Mouse (Mus musculus) brain, embryonic 14.5 days (tissue): ENCODE results near the gene Rnls. TPM values are rescaled to one million over a fixed set of nuclear protein-coding genes. Genes with fewer than 3 reads are reported as not detected.

Experiments
- DNase-seq: peaks from one replicate; pipeline ENCODE4 v3.0.0-alpha.2; 2011; ENCODE audit warnings: low read depth
- CTCF ChIP-seq: fragments of 200-500 bp; IDR thresholded peaks from 2 replicates; pipeline ENCODE4 v1.5.1; 2012; ENCODE audit warnings: inconsistent platforms, mild to moderate bottlenecking, moderate library complexity, borderline replicate concordance; ENCODE audit not compliant: insufficient read depth, insufficient read length; ENCODE audit errors: extremely low read depth
- POLR2A ChIP-seq: fragments of 200-500 bp; IDR thresholded peaks from 2 replicates; pipeline ENCODE4 v1.6.1; 2012; ENCODE audit warnings: mild to moderate bottlenecking, inconsistent platforms, borderline replicate concordance; ENCODE audit not compliant: poor library complexity, insufficient read depth, insufficient read length, severe bottlenecking; ENCODE audit errors: extremely low read depth
- polyA plus RNA-seq: library from polyadenylated mRNA; depleted of rRNA; stranded (reverse); fragments of >200 nt; gene quantifications from 2 replicates; pipeline ENCODE4 v1.2.3, GENCODE M21; 2012

Gene Rnls
- polyA plus RNA-seq, 1 experiment = 2.5 TPM

DNA sequence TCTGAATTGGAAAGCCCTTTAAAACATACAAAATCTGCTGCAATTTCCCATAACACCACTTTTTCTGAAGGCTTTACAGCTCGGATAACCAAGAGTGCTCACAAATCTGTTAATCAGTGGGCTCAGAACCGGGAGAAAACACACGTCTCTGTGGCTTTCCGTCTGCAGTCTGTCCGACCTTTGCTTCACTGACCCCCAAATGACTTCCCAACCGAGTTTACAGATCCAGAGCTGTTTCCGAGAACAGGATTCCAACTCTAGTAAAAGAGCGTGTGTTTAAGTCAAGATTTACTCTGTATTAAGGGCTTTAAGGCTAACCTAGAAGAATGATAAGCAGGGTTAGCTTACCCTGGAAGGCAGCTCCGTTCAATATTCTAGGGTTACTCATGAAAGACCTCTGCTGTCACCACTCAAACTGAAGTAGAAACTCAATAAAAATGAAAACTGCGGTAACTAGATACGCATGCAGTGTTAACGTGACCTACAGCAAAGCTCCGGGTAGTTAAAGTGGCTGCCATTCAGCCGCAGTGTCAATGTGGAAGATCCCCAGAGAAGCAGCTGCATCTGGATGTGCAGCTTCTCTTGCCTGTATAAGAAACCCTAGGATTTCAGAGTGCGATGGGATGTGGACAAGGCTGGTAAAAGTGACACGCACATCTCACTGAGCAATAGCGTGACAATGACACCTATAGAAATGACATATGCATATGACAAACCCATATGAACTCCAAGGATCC, 224.4 kb downstream of the Rnls start:
- no peak for DNase-seq
- TF ChIP-seq POLR2A (no peak), CTCF (no peak)

DNA sequence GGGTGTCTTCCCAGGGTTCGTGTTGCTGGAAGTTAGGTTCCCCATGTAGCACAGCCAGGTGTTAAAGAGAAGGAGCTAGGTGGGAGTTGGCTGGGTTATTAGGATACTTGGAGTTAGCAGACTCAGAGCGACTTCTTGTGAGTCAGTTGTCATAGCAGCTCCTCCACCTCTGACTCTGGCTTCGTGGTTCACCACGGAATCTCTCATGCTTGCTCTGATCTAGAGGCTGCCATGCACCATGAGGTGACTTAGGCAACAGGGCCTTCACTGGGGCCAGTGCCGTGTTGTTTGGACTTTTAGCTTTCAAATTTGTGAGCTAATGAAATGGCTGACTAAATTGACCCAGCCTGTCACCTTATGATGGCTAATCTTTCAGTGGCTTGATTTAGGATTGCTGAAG, 227.3 kb downstream of the Rnls start:
- TF ChIP-seq CTCF = no peak
- TF ChIP-seq POLR2A = no peak
- DNase-seq = no peak

GRCm38 (mm10) chr19:33161903-33162302, 230.2 kb downstream of the Rnls start:
- no peak for DNase-seq
- TF ChIP-seq POLR2A (no peak), CTCF (no peak)

DNA sequence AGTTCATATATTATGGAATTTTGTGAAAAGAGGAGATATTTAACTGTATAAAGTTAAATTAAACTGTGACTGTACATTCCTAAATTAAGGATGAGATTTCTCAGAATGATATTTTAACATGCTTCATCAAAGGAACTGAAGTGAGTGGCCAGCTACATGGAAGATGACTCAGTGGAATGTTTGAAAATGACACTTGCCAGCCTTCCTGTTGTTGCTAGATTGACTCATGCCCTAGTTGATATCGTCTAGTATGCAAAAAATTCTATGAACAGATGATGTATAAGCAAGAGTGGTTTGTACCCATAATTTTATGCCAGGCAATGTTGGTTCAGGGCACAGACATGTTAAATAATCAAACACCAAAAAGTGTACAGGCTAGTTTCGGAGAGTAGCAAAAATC, 232.2 kb downstream of the Rnls start:
- DNase-seq = no peak
- TF ChIP-seq POLR2A = no peak
- no peak for TF ChIP-seq CTCF

DNA sequence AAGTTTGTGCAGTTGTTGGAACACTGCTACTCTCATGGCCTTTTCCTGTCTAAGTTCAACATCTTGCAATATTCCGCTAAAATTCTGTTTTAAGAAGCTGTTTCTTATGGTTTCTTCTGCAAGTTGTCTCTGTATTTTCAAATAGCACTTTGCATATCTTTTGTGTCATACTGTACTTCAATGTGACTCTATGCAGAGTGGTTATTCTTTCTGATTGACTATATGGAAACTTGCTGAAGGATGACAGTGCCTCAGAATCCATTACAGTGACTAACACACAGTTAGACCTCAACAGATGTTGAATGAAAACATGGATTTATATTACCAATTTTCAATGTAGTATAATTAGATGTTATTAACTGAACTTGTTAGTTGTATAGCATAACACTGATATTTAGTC, 232.9 kb downstream of the Rnls start:
- DNase-seq = no peak
- TF ChIP-seq CTCF = no peak
- no peak for TF ChIP-seq POLR2A

GRCm38 (mm10) chr19:33158234-33158633, 233.9 kb downstream of the Rnls start:
- TF ChIP-seq POLR2A = no peak
- TF ChIP-seq CTCF = no peak
- DNase-seq = no peak

DNA sequence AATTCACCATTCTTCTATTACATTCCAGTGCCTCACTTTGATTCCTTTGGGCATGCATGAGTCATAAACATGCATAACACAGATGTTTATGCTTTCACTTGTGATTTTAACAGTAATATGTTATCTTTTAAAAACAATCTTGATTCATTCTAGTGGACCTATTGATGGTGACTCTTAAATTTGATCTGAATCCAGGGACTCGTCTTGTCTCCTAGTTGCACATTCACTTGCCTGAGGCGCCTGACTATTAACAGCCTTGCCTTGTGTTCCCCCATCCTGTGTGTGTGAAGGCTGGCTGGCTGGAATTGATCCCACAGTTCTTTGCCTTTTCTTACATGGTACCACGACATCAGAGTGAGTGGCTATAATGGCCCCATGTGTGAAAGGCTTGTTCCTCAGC, 243.7 kb downstream of the Rnls start:
- TF ChIP-seq CTCF = no peak
- no peak for TF ChIP-seq POLR2A
- DNase-seq = no peak

GRCm38 (mm10) chr19:33143198-33143597, 248.9 kb downstream of the Rnls start:
- DNase-seq = no peak
- TF ChIP-seq POLR2A (no peak), CTCF (no peak)

DNA sequence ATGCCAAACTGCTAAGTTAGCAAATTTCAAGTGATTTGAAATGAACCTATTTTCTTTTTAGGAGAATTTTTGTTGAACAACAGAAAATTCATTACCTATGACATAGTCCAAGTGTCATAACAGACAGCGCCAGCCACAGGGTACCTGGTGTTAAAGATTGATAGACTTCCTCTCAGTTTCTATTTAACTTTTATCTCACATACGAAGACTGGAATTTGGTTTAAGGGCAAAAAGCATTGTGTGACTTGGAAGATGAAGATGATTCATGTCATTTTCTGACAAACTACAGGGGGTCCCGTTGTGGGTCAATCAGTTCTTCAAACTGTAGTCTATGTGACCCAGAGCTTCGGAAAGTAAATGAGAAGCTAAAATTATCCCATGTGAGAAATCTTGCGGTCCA, 254.8 kb downstream of the Rnls start:
- TF ChIP-seq CTCF (no peak), POLR2A (no peak)
- no peak for DNase-seq

DNA sequence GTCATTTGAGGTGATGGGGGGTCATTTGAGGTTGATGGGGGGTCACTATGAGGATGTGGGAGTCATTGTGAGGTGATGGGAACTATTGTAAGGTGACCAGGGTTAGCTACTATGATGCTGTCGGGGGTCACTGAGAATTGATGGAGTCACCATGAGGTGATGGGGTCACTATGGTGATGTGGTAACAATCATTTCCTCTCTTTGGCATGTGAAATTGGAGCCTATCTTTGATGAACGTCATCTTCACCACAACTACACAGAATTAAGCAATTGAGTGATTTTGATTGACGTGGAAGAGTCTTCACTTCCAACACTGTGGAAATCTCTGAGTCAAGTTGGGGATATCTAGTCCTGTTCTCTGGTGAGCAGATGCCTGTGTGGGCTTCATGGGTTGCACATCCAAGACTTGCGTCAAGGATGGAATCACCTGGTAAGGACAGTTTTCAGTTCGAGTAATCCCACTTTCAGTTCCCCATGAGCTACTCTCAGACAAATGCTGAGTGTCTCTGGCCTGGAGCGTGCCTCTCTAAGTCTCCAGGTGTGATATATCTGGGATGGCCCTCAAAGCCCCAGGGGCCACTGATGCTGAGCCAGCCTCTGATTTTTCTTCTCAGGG, 269.4 kb downstream of the Rnls start:
- TF ChIP-seq POLR2A (no peak), CTCF (no peak)
- no peak for DNase-seq

DNA sequence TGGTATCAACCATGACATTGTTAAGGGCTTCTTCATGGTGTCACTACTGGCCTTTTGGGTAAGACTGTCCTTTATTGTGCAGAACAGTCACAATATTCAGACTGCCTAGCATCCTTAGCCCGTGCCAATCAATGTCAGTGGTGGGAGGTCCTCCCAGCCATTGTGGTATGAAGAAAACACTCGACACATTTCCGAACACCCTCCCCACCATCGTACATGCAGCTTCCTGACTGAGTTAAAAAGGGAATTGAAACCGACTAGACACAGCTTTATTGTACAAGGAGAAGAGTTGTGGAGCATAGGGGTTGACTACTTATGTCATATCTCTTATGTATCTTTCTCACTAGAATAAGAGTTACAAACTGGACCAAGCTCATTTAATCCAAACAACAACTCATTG, 272.1 kb downstream of the Rnls start:
- TF ChIP-seq POLR2A = no peak
- no peak for TF ChIP-seq CTCF
- DNase-seq = no peak

- DNase-seq = no peak
- no peak for TF ChIP-seq POLR2A
- TF ChIP-seq CTCF = peak; percentile 13; the same call in 1 of the 2 replicates
Observed at GRCm38 (mm10) chr19:33118898-33119297, 273.2 kb downstream of the Rnls start.
